21 mouse cellular contexts compared by ENCODE assay signal in genomic region chr15:100639972-100640750, GRCm38 (mm10). TPM values are rescaled to one million over a fixed set of nuclear protein-coding genes. Genes with fewer than 3 reads are reported as not detected.
DNase-seq lines count a peak whose midpoint lies in the region; ATAC-seq lines count a peak whose summit lies in the region.
"Had no signal": no experiment of that assay in that cellular context is flagged by ENCODE, and none has a peak within 500 bp of the region (broad histone marks: within the 10 kb centered on the region; RNA-seq: fewer than 3 reads in every experiment).

No protein-coding gene starts in this region.

- peaks cover 21% of the 10 kb centered on the region for H3K27me3 ChIP-seq in heart, embryonic 14.5 days (ENCODE audit: control insufficient read depth, insufficient read depth, low read length)
- peaks cover 21% of the 10 kb centered on the region for H3K27me3 ChIP-seq in stomach, embryonic 16.5 days (ENCODE audit: control insufficient read depth, insufficient read depth, low read length)
- H3K27me3 ChIP-seq: Patski had no signal

- H3K4me3 ChIP-seq in heart, embryonic 14.5 days (ENCODE audit: control insufficient read depth in 1 of 2, insufficient read depth in 1 of 2, low read depth in 1 of 2, low read length in 2 of 2): no peak overlapping the region
- H3K4me3 ChIP-seq in stomach, embryonic 16.5 days (replicated peaks; ENCODE audit: low read length): no peak overlapping the region
- H3K4me3 ChIP-seq: forebrain, embryonic 10.5 days; liver, embryonic 12.5 days; neural tube, embryonic 12.5 days had no signal

- peaks cover 11 to 24% of the 10 kb centered on the region in 2 experiments for H3K4me1 ChIP-seq in heart, embryonic 14.5 days (ENCODE audit: control insufficient read depth in 2 of 2, insufficient read depth in 2 of 2, low read length in 2 of 2)
- H3K4me1 ChIP-seq in stomach, embryonic 16.5 days (ENCODE audit: control insufficient read depth, insufficient read depth, low read length): peaks cover 7% of the 10 kb centered on the region

- H3K9ac ChIP-seq in heart, embryonic 14.5 days (ENCODE audit: low read length): no peak overlapping the region
- H3K9ac ChIP-seq in stomach, embryonic 16.5 days (ENCODE audit: low read length): no peak overlapping the region; the same call in 1 of the 2 replicates
- H3K9ac ChIP-seq: forebrain, postnatal 0 days; liver, embryonic 12.5 days; neural tube, embryonic 12.5 days had no signal

- no peak for DNase-seq in heart, adult 18-20 months
- DNase-seq in thymus, postnatal 25 days: peak; percentile 22
- DNase-seq in thymus, adult 18-20 months: no peak
- peak; percentile 56 for DNase-seq in ZHBTc4 (ENCODE audit: low read depth, low spot score)
- no peak for DNase-seq in left cerebral cortex, postnatal 36 days (ENCODE audit: low spot score in 2 of 2)
- DNase-seq: adrenal gland, postnatal 14 days; cerebellum, adult 11 months; cerebellum, postnatal 10 days; forebrain, postnatal 0 days; gastrocnemius, postnatal 36 days; kidney, adult 9 months; kidney, postnatal 25 days; lung, adult 2 months; right cerebral cortex, adult 18-20 months had no signal

- no peaks in the 10 kb centered on the region for H3K9me3 ChIP-seq in heart, embryonic 14.5 days (ENCODE audit: control insufficient read depth, low read length)
- no peaks in the 10 kb centered on the region for H3K9me3 ChIP-seq in stomach, embryonic 16.5 days (replicated peaks; ENCODE audit: control insufficient read depth, low read length)
- H3K9me3 ChIP-seq: forebrain, embryonic 10.5 days; liver, embryonic 12.5 days; neural tube, embryonic 12.5 days had no signal

- intact Hi-C loops in left cerebral cortex, postnatal 36 days (cut with DNase I): no loop called here

- peak overlapping the region in 1 of 2 experiments; percentile 44; a peak in 1 of 4 replicates for H3K27ac ChIP-seq in heart, embryonic 14.5 days (replicated peaks in 1 of 2; ENCODE audit: control insufficient read depth in 1 of 2, insufficient read depth in 1 of 2, low read depth in 2 of 2, low read length in 2 of 2)
- peak overlapping the region; percentile 57; the same call in 1 of the 2 replicates for H3K27ac ChIP-seq in stomach, embryonic 16.5 days (ENCODE audit: low read length)
- H3K27ac ChIP-seq: forebrain, embryonic 10.5 days; liver, embryonic 12.5 days; neural tube, embryonic 12.5 days had no signal

- H3K36me3 ChIP-seq in heart, embryonic 14.5 days (ENCODE audit: control insufficient read depth, insufficient read depth, low read length): no peaks in the 10 kb centered on the region
- no peaks in the 10 kb centered on the region for H3K36me3 ChIP-seq in stomach, embryonic 16.5 days (ENCODE audit: control insufficient read depth, insufficient read depth, low read length)
- H3K36me3 ChIP-seq: forebrain, embryonic 10.5 days; neural tube, embryonic 12.5 days had no signal

- ATAC-seq in heart, embryonic 14.5 days (ENCODE audit: insufficient number of reproducible peaks, insufficient read depth, low FRiP score, low read depth): no peak
- ATAC-seq in stomach, embryonic 16.5 days (ENCODE audit: insufficient read depth, low FRiP score): no peak
- ATAC-seq: forebrain, postnatal 0 days; liver, embryonic 12.5 days; Patski had no signal

- 0 out of 2 replicates have a peak overlapping the region, but pooled peaks have one; percentile 41 for H3K4me2 ChIP-seq in heart, embryonic 14.5 days (ENCODE audit: low read length)
- H3K4me2 ChIP-seq in stomach, embryonic 16.5 days (ENCODE audit: low read depth, low read length): no peak overlapping the region
- H3K4me2 ChIP-seq: liver, embryonic 12.5 days; neural tube, embryonic 12.5 days had no signal

- 67% methylated on average over 16 of the region's 16 CpGs for WGBS in heart, embryonic 14.5 days
- 60% methylated on average over 16 of the region's 16 CpGs for WGBS in stomach, embryonic 16.5 days

RNA-seq across cellular contexts. Expression of gene Smagp, which starts 3.4 kb away (rescaled TPM):
- polyA plus RNA-seq in heart, embryonic 14.5 days (2014; fragmentation: Nextera tagmentation; extraction: Ambion mirVana): 14.5 and 18.7 TPM in 2 replicates
- total RNA-seq in heart, adult 18-20 months (2021): 10 to 100 TPM; 11.3 to 18.5 TPM
- polyA plus RNA-seq in stomach, embryonic 16.5 days (2015; fragmentation: Nextera tagmentation; extraction: Ambion mirVana): 40.6 and 51.8 TPM in 2 replicates
- 1 to 10 TPM; 1.8 to 1.9 TPM for total RNA-seq in left cerebral cortex, postnatal 36 days (2021)

RNA-seq across cellular contexts. Expression of gene Dazap2, which starts 25.0 kb away (rescaled TPM):
- polyA plus RNA-seq in heart, embryonic 14.5 days (2014; fragmentation: Nextera tagmentation; extraction: Ambion mirVana): 253 and 254 TPM in 2 replicates
- 100 to 1,000 TPM; 152 to 194 TPM for total RNA-seq in heart, adult 18-20 months (2021)
- 194 and 213 TPM in 2 replicates for polyA plus RNA-seq in stomach, embryonic 16.5 days (2015; fragmentation: Nextera tagmentation; extraction: Ambion mirVana)
- 100 to 1,000 TPM; 106 to 120 TPM for total RNA-seq in left cerebral cortex, postnatal 36 days (2021)

RNA-seq across cellular contexts. Expression of gene Bin2, which starts 29.2 kb away (rescaled TPM):
- polyA plus RNA-seq in heart, embryonic 14.5 days (2014; fragmentation: Nextera tagmentation; extraction: Ambion mirVana): 1.9 and 2.8 TPM in 2 replicates
- total RNA-seq in heart, adult 18-20 months (2021): 1 to 10 TPM; 1.6 to 5.1 TPM
- polyA plus RNA-seq in stomach, embryonic 16.5 days (2015; fragmentation: Nextera tagmentation; extraction: Ambion mirVana): 6.0 and 6.3 TPM in 2 replicates
- 1 to 10 TPM; 4.5 to 6.2 TPM for total RNA-seq in left cerebral cortex, postnatal 36 days (2021)
- polyA plus RNA-seq: C2C12, Patski had no signal

RNA-seq across cellular contexts. Expression of gene Pou6f1, which starts 40.4 kb away (rescaled TPM):
- polyA plus RNA-seq in heart, embryonic 14.5 days (2014; fragmentation: Nextera tagmentation; extraction: Ambion mirVana): 7.1 and 8.2 TPM in 2 replicates
- 10 to 100 TPM; 11.1 to 14.2 TPM for total RNA-seq in heart, adult 18-20 months (2021)
- polyA plus RNA-seq in stomach, embryonic 16.5 days (2015; fragmentation: Nextera tagmentation; extraction: Ambion mirVana): 3.5 and 5.3 TPM in 2 replicates
- 100 to 1,000 TPM; 128 to 140 TPM for total RNA-seq in left cerebral cortex, postnatal 36 days (2021)

RNA-seq across cellular contexts. Expression of gene Cela1, which starts 47.6 kb away (rescaled TPM):
- 1.1 and 2.0 TPM in 2 replicates for polyA plus RNA-seq in heart, embryonic 14.5 days (2014; fragmentation: Nextera tagmentation; extraction: Ambion mirVana)
- 1 to 10 TPM; 1.3 TPM for total RNA-seq in heart, adult 18-20 months (2021)
- 250 and 388 TPM in 2 replicates for polyA plus RNA-seq in stomach, embryonic 16.5 days (2015; fragmentation: Nextera tagmentation; extraction: Ambion mirVana)
- total RNA-seq in left cerebral cortex, postnatal 36 days (2021): 1 to 10 TPM; 3.6 to 4.4 TPM
- total RNA-seq: gastrocnemius, postnatal 36 days had no signal

Comparison
In these comparisons a context has a peak if more than half of its experiments do, and no peak if none do; other contexts are left out.
1. DNase-seq: peak in thymus, postnatal 25 days (single experiment) and ZHBTc4 (single experiment); none in heart, adult 18-20 months (0 of 2), thymus, adult 18-20 months (0 of 2) and left cerebral cortex, postnatal 36 days (0 of 2).
2. RNA of gene Smagp, which starts 3.4 kb away (total RNA-seq): 11.3 to 18.5 TPM in heart, adult 18-20 months; 1.8 to 1.9 TPM in left cerebral cortex, postnatal 36 days; every median in the first group is over 4 times any median in the second.